In the genomic region with DNA sequence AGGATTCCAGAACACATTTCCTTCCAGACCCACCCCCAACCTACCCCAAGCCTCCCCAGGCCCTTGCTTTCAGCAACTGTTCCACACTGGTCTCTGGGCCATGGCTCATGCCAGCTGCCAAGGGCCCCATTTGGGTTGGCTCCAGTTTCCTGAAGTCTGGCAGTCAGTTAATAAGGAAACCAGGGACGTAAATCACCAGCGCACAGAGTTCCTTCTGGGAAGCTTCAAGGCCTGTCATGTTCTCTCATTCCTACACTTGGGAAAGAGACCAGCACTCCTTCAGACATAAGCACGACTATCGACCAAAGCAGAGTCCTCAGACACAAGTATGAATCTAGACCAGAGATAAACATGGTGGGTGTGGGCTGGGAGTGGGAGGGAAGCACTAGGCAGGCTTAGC, we compare ENCODE assay signal across 11 mouse cellular contexts.
DNase-seq lines count a peak whose midpoint lies in the region; ATAC-seq and TF ChIP-seq lines count a peak whose summit lies in the region.
"Had no signal": no experiment of that assay in that cellular context is flagged by ENCODE, and none has a peak within 500 bp of the region (broad histone marks: within the 10 kb centered on the region; RNA-seq: fewer than 3 reads in every experiment).

No protein-coding gene starts in this region.

- H3K36me3 ChIP-seq in heart, embryonic 10.5 days = no peaks in the 10 kb centered on the region
- no peaks in the 10 kb centered on the region for H3K36me3 ChIP-seq in heart, embryonic 15.5 days
- H3K36me3 ChIP-seq in small intestine, adult 2 months (ENCODE audit: control insufficient read depth, insufficient read depth, low read length) = peaks cover 14% of the 10 kb centered on the region
- H3K36me3 ChIP-seq in hindbrain, postnatal 0 days (ENCODE audit: insufficient read depth, low read length) = no peaks in the 10 kb centered on the region
- H3K36me3 ChIP-seq: embryonic facial prominence, embryonic 12.5 days had no signal

- H3K27me3 ChIP-seq in heart, embryonic 10.5 days (ENCODE audit: insufficient read depth, poor library complexity, severe bottlenecking) = no peaks in the 10 kb centered on the region
- no peaks in the 10 kb centered on the region for H3K27me3 ChIP-seq in heart, embryonic 15.5 days
- H3K27me3 ChIP-seq in small intestine, adult 2 months (ENCODE audit: control insufficient read depth, insufficient read depth, low read length) = no peaks in the 10 kb centered on the region
- no peaks in the 10 kb centered on the region for H3K27me3 ChIP-seq in hindbrain, postnatal 0 days (ENCODE audit: insufficient read depth, low read length)
- H3K27me3 ChIP-seq: CH12.LX; embryonic facial prominence, embryonic 12.5 days had no signal

- DNase-seq in heart, embryonic 10.5 days (ENCODE audit: low spot score) = no peak
- DNase-seq in heart, postnatal 25 days (ENCODE audit: low spot score) = no peak
- peak; percentile 63 for DNase-seq in kidney, postnatal 10 days
- DNase-seq in hindbrain, postnatal 0 days (ENCODE audit: low spot score) = no peak
- DNase-seq in retina, embryonic 14.5 days (ENCODE audit: low spot score) = no peak
- no peak for DNase-seq in urinary bladder, postnatal 10 days (ENCODE audit: low spot score)
- DNase-seq: adrenal gland, adult 8-10 months had no signal

- TF ChIP-seq CTCF in small intestine, adult 2 months (IDR thresholded peaks at IDR 0.05; ENCODE audit: extremely low read depth, insufficient read length, insufficient replicate concordance, low read depth, low read length) = no peak
- TF ChIP-seq CTCF in hindbrain, postnatal 0 days (IDR thresholded peaks at IDR 0.05; ENCODE audit: low read depth) = no peak

- no peak overlapping the region for H3K4me2 ChIP-seq in heart, embryonic 15.5 days
- no peak overlapping the region for H3K4me2 ChIP-seq in hindbrain, postnatal 0 days (ENCODE audit: low read depth, low read length)
- H3K4me2 ChIP-seq: embryonic facial prominence, embryonic 12.5 days had no signal

- no peak overlapping the region for H3K4me3 ChIP-seq in heart, embryonic 10.5 days
- H3K4me3 ChIP-seq in heart, embryonic 15.5 days = no peak overlapping the region
- H3K4me3 ChIP-seq in small intestine, adult 2 months (ENCODE audit: low read depth, low read length) = no peak overlapping the region
- H3K4me3 ChIP-seq in hindbrain, postnatal 0 days (ENCODE audit: low read length) = no peak overlapping the region
- H3K4me3 ChIP-seq: embryonic facial prominence, embryonic 12.5 days had no signal

- no peak for TF ChIP-seq POLR2A in small intestine, adult 2 months (IDR thresholded peaks at IDR 0.05; ENCODE audit: low read depth, low read length)

- WGBS in heart, embryonic 10.5 days = 27% methylated on average over 4 of the region's 4 CpGs
- 15% methylated on average over 4 of the region's 4 CpGs for WGBS in heart, embryonic 15.5 days
- WGBS in small intestine, adult 2 months = 9% methylated on average over 4 of the region's 4 CpGs
- WGBS in hindbrain, postnatal 0 days = 60% methylated on average over 4 of the region's 4 CpGs

- no peak overlapping the region for H3K9ac ChIP-seq in heart, embryonic 15.5 days
- no peak overlapping the region for H3K9ac ChIP-seq in hindbrain, postnatal 0 days (replicated peaks; ENCODE audit: low read length)
- H3K9ac ChIP-seq: embryonic facial prominence, embryonic 12.5 days had no signal

- peak overlapping the region; percentile 67 for H3K27ac ChIP-seq in heart, embryonic 10.5 days
- peak overlapping the region; percentile 71 for H3K27ac ChIP-seq in heart, embryonic 15.5 days
- peak overlapping the region; percentile 67 for H3K27ac ChIP-seq in small intestine, adult 2 months (ENCODE audit: insufficient read depth, low read depth, low read length)
- H3K27ac ChIP-seq in hindbrain, postnatal 0 days = no peak overlapping the region
- H3K27ac ChIP-seq: embryonic facial prominence, embryonic 12.5 days had no signal

- peaks cover 51% of the 10 kb centered on the region for H3K4me1 ChIP-seq in heart, embryonic 10.5 days
- H3K4me1 ChIP-seq in heart, embryonic 15.5 days (replicated peaks) = peaks cover 51% of the 10 kb centered on the region
- H3K4me1 ChIP-seq in small intestine, adult 2 months (ENCODE audit: control insufficient read depth, insufficient read depth, insufficient read length, low read length) = peaks cover 45% of the 10 kb centered on the region
- no peaks in the 10 kb centered on the region for H3K4me1 ChIP-seq in hindbrain, postnatal 0 days (ENCODE audit: insufficient read depth, low read length)

- peak; percentile 23; the same call in 1 of the 2 replicates for ATAC-seq in heart, embryonic 15.5 days (replicated peaks; ENCODE audit: insufficient number of reproducible peaks, insufficient read depth, low FRiP score, low read depth)
- no peak for ATAC-seq in hindbrain, postnatal 0 days

- H3K9me3 ChIP-seq in heart, embryonic 10.5 days = no peaks in the 10 kb centered on the region
- no peaks in the 10 kb centered on the region for H3K9me3 ChIP-seq in heart, embryonic 15.5 days (replicated peaks)
- no peaks in the 10 kb centered on the region for H3K9me3 ChIP-seq in hindbrain, postnatal 0 days (ENCODE audit: low read length)
- H3K9me3 ChIP-seq: embryonic facial prominence, embryonic 12.5 days had no signal

- intact Hi-C loops in heart, postnatal 25 days (cut with DNase I) = no loop called here
